Mouse (Mus musculus) midbrain, embryonic 13.5 days (tissue): ENCODE data around the gene Arhgef33. TPM values are rescaled to one million over a fixed set of nuclear protein-coding genes. Genes with fewer than 3 reads are reported as not detected.
"Not testable (repeated sequence)": the region's sequence is repeated elsewhere in the genome, so short reads cannot be mapped to it uniquely, and the experiment has no call there.

Source experiments
- ATAC-seq: fragments of 200-750 bp; cut with Nextera tagmentation; 2 replicates; pipeline ENCODE4 v1.8.0; 2017; ENCODE audit warnings: mild to moderate bottlenecking, moderate TSS enrichment, moderate library complexity
- H3K27ac ChIP-seq: fragments of 300-500 bp; sonication (generic); 2 replicates; pipeline ENCODE4 v1.5.1; 2015; ENCODE audit warnings: inconsistent platforms, mild to moderate bottlenecking, moderate library complexity
- H3K27me3 ChIP-seq: fragments of 300-500 bp; sonication (generic); 2 replicates; pipeline ENCODE4 v1.6.1; 2015; ENCODE audit warnings: mild to moderate bottlenecking, inconsistent platforms
- H3K36me3 ChIP-seq: fragments of 300-500 bp; sonication (generic); 2 replicates; pipeline ENCODE4 v1.6.1; 2015; ENCODE audit warnings: mild to moderate bottlenecking, inconsistent platforms
- H3K4me1 ChIP-seq: fragments of 300-500 bp; sonication (generic); replicated peaks from 2 replicates; pipeline ENCODE4 v1.6.1; 2015; ENCODE audit warnings: inconsistent platforms
- H3K4me2 ChIP-seq: fragments of 300-500 bp; sonication (generic); replicated peaks from 2 replicates; pipeline ENCODE4 v1.6.1; 2015; ENCODE audit warnings: moderate library complexity, mild to moderate bottlenecking, inconsistent platforms
- H3K4me3 ChIP-seq: fragments of 300-500 bp; sonication (generic); replicated peaks from 2 replicates; pipeline ENCODE4 v1.5.1; 2015; ENCODE audit warnings: mild to moderate bottlenecking, inconsistent platforms
- H3K9ac ChIP-seq: fragments of 300-500 bp; sonication (generic); replicated peaks from 2 replicates; pipeline ENCODE4 v1.6.1; 2015; ENCODE audit warnings: mild to moderate bottlenecking, inconsistent platforms
- H3K9me3 ChIP-seq: fragments of 300-500 bp; sonication (generic); 2 replicates; pipeline ENCODE4 v1.6.1; 2016; ENCODE audit warnings: mild to moderate bottlenecking, inconsistent platforms
- WGBS: fragments of 180-500 bp; shearing (Covaris S2); methylation state at CpG from one replicate; pipeline ENCODE4 v1.1.7; 2015; 5-methylcytosine and 5-hydroxymethylcytosine counted together
- polyA plus RNA-seq: library from polyadenylated mRNA; unstranded; fragments of >200 nt; fragmentation: Nextera tagmentation; extraction: Ambion mirVana; gene quantifications from 2 replicates; pipeline ENCODE4 v1.2.1, GENCODE M21; 2015

The Arhgef33 gene
- polyA plus RNA-seq, 1 experiment from 2014 or later: 1.0 TPM

DNA sequence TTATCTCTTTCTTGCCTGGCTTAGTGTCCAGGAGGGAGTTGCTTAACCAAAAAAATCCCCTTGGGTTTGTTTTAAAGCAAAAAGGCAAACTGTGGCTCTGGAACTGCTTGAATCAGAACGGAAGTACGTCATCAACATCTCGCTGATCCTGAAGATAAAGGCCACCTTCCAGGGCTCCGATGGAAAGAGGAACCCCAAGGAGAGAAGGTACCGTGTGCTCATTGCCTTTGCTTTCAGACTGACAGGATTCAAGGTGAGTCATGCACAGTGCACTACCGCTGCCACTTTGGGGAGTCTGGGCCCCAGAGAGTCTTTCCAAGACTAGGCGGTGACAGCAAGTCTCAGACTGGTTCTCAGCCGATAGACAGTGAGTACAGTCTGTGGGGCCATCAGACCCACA lies 53.0 kb downstream of the Arhgef33 start:
- Histone ChIP-seq H3K4me2 (no peak overlapping the region), H3K9ac (no peak overlapping the region), H3K27ac (no peak overlapping the region), H3K36me3 (no peaks in the 10 kb centered on the region), H3K4me1 (no peaks in the 10 kb centered on the region), H3K4me3 (no peak overlapping the region), H3K9me3 (no peaks in the 10 kb centered on the region), H3K27me3 (no peaks in the 10 kb centered on the region)
- WGBS: 91% methylated on average over 8 of the region's 8 CpGs
- no peak for ATAC-seq

GRCm38 (mm10) chr17:80367276-80367675 lies 60.1 kb downstream of the Arhgef33 start:
- H3K27ac ChIP-seq: no peak overlapping the region
- 91% methylated on average over 5 of the region's 5 CpGs for WGBS
- no peaks in the 10 kb centered on the region for H3K9me3 ChIP-seq
- no peaks in the 10 kb centered on the region for H3K4me1 ChIP-seq
- no peak overlapping the region for H3K4me2 ChIP-seq
- peaks cover 7% of the 10 kb centered on the region for H3K27me3 ChIP-seq
- no peak overlapping the region for H3K4me3 ChIP-seq
- no peak for ATAC-seq
- no peak overlapping the region for H3K9ac ChIP-seq
- no peaks in the 10 kb centered on the region for H3K36me3 ChIP-seq

DNA sequence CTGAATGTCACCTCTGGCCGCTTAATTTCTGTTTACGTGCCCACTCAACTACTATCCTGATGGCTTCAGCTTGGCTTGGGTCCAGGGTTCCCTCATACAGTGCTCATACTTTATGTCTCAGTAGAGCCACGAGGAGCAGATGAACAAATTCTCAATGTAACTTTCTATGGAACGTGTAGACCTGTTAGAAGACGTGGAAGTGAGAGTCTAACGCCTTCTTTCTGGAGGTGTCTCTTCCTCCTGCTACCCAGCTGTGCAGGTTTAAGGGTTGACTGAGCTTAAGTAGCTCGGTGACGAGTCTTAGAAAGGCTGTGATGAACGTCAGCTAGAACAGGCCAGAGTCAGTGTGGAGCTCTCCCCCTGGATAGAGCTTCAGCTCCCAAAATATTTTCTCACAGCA lies 61.4 kb downstream of the Arhgef33 start:
- H3K27ac ChIP-seq: no peak overlapping the region
- H3K4me1 ChIP-seq: 0 out of 2 replicates have a peak, but pooled peaks cover 5% of the 10 kb centered on the region
- ATAC-seq: no peak
- H3K4me2 ChIP-seq: no peak overlapping the region
- H3K9me3 ChIP-seq: no peaks in the 10 kb centered on the region
- no peak overlapping the region for H3K4me3 ChIP-seq
- H3K9ac ChIP-seq: no peak overlapping the region
- H3K27me3 ChIP-seq: peaks cover 7% of the 10 kb centered on the region
- 84% methylated on average over 9 of the region's 9 CpGs for WGBS
- H3K36me3 ChIP-seq: no peaks in the 10 kb centered on the region

- Histone ChIP-seq H3K4me2 (peak within 1 kb of the TSS; percentile 80), H3K27ac (peak within 1 kb of the TSS; percentile 83), H3K9me3 (no peaks in the 10 kb centered on the region), H3K36me3 (no peaks in the 10 kb centered on the region), H3K27me3 (peaks cover 20% of the 10 kb centered on the region), H3K4me1 (0 out of 2 replicates have a peak, but pooled peaks cover 8% of the 10 kb centered on the region), H3K9ac (peak within 1 kb of the TSS; percentile 75), H3K4me3 (peak within 1 kb of the TSS; percentile 53)
- 3% methylated on average over 101 of the region's 102 CpGs for WGBS
- peak; percentile 99 for ATAC-seq
Measured at GRCm38 (mm10) chr17:80372989-80373725, 66.0 kb downstream of the Arhgef33 start, which contains the start of gene Gm10190. Gene Gm10190, minus strand, starts transcription at chr17:80373541.

GRCm38 (mm10) chr17:80373726-80374096 lies 66.5 kb downstream of the Arhgef33 start:
- Histone ChIP-seq H3K27me3 (peaks cover 20% of the 10 kb centered on the region), H3K4me3 (peak overlapping the region; percentile 53), H3K4me1 (0 out of 2 replicates have a peak, but pooled peaks cover 8% of the 10 kb centered on the region), H3K36me3 (no peaks in the 10 kb centered on the region), H3K27ac (peak overlapping the region; percentile 83), H3K4me2 (peak overlapping the region; percentile 80), H3K9me3 (no peaks in the 10 kb centered on the region), H3K9ac (peak overlapping the region; percentile 75)
- WGBS: 19% methylated on average over 27 of the region's 29 CpGs
- ATAC-seq: peak; percentile 87

GRCm38 (mm10) chr17:80378386-80378785 lies 71.2 kb downstream of the Arhgef33 start:
- H3K4me2 ChIP-seq, H3K9ac ChIP-seq, ATAC-seq, H3K9me3 ChIP-seq, H3K4me1 ChIP-seq, H3K27ac ChIP-seq, H3K36me3 ChIP-seq, H3K4me3 ChIP-seq: not testable (repeated sequence)
- H3K27me3 ChIP-seq: peaks cover 13% of the 10 kb centered on the region

GRCm38 (mm10) chr17:80385671-80386070 lies 78.5 kb downstream of the Arhgef33 start:
- 83% methylated on average over 1 of the region's 1 CpGs for WGBS
- no peak overlapping the region for H3K4me2 ChIP-seq
- ATAC-seq: no peak

GRCm38 (mm10) chr17:80390024-80390423 lies 82.8 kb downstream of the Arhgef33 start:
- Histone ChIP-seq H3K36me3 (no peaks in the 10 kb centered on the region), H3K27ac (no peak overlapping the region), H3K9ac (no peak overlapping the region), H3K9me3 (no peaks in the 10 kb centered on the region), H3K4me1 (0 out of 2 replicates have a peak, but pooled peaks cover 3% of the 10 kb centered on the region), H3K4me2 (no peak overlapping the region), H3K4me3 (no peak overlapping the region), H3K27me3 (no peaks in the 10 kb centered on the region)
- WGBS: 72% methylated on average over 10 of the region's 10 CpGs
- ATAC-seq: no peak

More at GRCm38 (mm10) chr17:80385671-80386070, 78.5 kb downstream of the Arhgef33 start:
- Histone ChIP-seq H3K9ac (no peak overlapping the region), H3K36me3 (no peaks in the 10 kb centered on the region), H3K9me3 (no peaks in the 10 kb centered on the region), H3K27ac (no peak overlapping the region), H3K27me3 (no peaks in the 10 kb centered on the region), H3K4me3 (no peak overlapping the region), H3K4me1 (no peaks in the 10 kb centered on the region)

DNA sequence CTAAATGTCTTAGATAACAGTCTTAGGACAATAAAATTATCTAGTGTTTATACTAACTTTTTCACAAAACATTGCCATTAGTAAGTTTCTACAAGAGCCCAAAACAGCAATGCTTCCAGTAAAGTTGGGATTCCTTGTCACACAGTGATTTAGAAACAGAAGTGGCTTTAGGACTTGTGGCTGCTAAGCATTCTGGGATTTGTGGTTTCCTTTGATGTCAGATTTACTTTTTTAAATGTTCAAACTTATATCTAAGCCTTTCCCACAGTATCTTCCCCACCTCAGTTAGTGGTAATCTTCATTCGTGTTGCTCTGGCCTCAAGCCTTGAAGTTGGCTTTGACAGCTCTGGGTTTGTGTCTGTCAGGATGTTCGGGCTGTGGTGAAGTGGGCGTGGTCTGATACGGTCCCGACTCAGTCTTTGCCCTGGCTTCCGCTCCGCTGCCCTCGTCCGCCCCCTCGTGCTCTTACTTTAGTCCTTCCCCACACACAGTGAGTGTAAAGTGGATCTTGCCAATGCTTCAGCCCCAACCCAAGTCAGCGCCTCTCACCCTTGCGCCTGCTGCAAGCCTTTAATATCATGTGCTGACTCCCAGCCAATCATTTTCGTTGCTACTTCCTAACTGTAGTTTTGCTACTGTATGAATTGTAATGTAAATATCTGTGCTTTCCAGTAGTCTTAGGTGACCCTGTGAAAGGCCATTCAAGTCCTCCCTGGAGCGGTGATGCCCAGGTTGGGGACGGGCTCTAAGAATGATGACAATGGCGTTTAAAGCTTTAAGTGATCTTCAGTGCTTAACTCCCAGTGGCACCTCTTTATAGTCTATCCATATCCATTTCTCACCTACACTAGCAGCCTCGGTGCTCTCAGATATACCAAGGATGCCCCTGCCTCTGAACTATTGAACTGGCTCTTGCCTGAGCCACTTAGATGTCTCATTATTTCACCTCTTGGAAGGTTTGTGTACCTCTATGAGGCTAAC lies 84.5 kb downstream of the Arhgef33 start:
- peak overlapping the region; percentile 49 for H3K9ac ChIP-seq
- ATAC-seq: peak; percentile 95
- no peaks in the 10 kb centered on the region for H3K36me3 ChIP-seq
- H3K27me3 ChIP-seq: no peaks in the 10 kb centered on the region
- 16% methylated on average over 17 of the region's 17 CpGs for WGBS
- peak overlapping the region; percentile 58 for H3K4me2 ChIP-seq
- 0 out of 2 replicates have a peak, but pooled peaks cover 3% of the 10 kb centered on the region for H3K4me1 ChIP-seq
- peak overlapping the region; percentile 44 for H3K4me3 ChIP-seq
- H3K9me3 ChIP-seq: no peaks in the 10 kb centered on the region
- H3K27ac ChIP-seq: no peak overlapping the region

DNA sequence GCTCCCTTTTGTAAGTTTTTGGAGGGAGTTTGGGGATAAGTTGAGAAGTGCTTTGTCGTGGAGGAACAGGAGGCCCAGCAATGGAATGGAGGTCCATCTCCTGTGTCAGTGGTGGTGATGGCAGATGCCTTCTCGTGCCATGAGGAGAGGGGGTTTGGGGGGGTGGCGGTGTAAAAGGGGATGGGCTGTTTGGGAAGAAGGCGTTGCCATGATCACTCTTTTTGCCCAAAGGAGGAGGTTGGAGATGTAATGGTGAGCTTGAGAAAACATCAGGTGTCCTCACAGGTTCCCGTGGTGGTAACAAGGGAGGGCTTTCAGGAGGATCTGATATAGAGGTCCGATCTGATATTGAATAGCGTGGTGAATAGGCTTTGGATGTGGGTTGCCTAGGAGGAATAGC lies 91.0 kb downstream of the Arhgef33 start:
- no peak overlapping the region for H3K9ac ChIP-seq
- H3K4me3 ChIP-seq: no peak overlapping the region
- no peak for ATAC-seq
- no peaks in the 10 kb centered on the region for H3K27me3 ChIP-seq
- H3K27ac ChIP-seq: no peak overlapping the region
- H3K4me1 ChIP-seq: no peaks in the 10 kb centered on the region
- 93% methylated on average over 7 of the region's 7 CpGs for WGBS
- H3K9me3 ChIP-seq: no peaks in the 10 kb centered on the region
- H3K4me2 ChIP-seq: no peak overlapping the region
- H3K36me3 ChIP-seq: peaks cover 34% of the 10 kb centered on the region

DNA sequence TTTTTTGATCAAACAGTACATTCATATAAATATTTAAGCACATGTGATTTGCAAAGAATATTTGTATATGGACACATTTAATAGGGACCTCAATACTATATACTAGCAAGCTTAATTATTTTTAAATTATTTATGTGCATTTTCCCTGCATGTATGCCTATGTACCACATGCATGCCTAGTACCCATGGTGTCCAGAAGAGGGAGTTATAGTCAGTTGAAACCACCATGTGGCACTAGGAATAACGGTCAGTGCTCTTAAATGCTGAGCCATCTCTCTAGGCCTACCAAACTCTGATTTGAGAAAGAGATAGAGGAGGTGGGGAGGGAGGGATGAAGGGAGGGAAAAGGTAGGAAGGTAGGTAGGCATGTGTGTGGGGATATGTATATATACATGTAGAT lies 104.0 kb downstream of the Arhgef33 start:
- no peak overlapping the region for H3K4me3 ChIP-seq
- no peaks in the 10 kb centered on the region; the same call in 1 of the 2 replicates for H3K9me3 ChIP-seq
- no peaks in the 10 kb centered on the region for H3K27me3 ChIP-seq
- H3K27ac ChIP-seq: no peak overlapping the region
- WGBS: 61% methylated on average over 1 of the region's 1 CpGs
- peaks cover 77% of the 10 kb centered on the region for H3K36me3 ChIP-seq
- peak; percentile 20; the same call in 1 of the 2 replicates for ATAC-seq
- no peak overlapping the region for H3K4me2 ChIP-seq
- no peak overlapping the region for H3K9ac ChIP-seq
- no peaks in the 10 kb centered on the region for H3K4me1 ChIP-seq
